Mouse (Mus musculus) 416B (cell line): ENCODE data around the gene Syde1.

Experiments
- DNase-seq: peaks from one replicate; pipeline ENCODE4 v3.0.0; 2011; ENCODE audit warnings: low read depth

Gene Syde1

DNA sequence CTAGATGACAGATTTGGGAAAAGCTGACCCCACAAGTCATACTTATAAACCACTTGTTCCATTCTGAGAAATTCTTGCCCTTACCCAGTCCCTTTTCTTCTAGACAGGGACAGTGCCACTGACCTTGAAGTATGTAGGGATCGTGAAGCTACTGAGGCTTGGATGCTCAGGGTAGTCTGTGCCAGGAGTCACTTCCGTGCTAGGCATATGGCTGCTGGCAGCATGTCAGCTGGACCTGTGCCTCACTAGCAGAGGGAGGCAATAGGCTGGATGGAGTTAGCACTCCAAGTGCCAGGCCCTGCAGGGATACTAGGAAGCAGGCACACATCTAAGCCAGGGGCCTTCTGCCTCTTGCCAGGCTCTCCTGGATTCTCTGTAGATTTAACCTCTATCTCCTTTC lies 16.1 kb downstream of the Syde1 start:
- no peak for DNase-seq

- no peak for DNase-seq
These were observed 16.6 kb downstream of the Syde1 start for GRCm38 (mm10) chr10:78575105-78575632.

DNA sequence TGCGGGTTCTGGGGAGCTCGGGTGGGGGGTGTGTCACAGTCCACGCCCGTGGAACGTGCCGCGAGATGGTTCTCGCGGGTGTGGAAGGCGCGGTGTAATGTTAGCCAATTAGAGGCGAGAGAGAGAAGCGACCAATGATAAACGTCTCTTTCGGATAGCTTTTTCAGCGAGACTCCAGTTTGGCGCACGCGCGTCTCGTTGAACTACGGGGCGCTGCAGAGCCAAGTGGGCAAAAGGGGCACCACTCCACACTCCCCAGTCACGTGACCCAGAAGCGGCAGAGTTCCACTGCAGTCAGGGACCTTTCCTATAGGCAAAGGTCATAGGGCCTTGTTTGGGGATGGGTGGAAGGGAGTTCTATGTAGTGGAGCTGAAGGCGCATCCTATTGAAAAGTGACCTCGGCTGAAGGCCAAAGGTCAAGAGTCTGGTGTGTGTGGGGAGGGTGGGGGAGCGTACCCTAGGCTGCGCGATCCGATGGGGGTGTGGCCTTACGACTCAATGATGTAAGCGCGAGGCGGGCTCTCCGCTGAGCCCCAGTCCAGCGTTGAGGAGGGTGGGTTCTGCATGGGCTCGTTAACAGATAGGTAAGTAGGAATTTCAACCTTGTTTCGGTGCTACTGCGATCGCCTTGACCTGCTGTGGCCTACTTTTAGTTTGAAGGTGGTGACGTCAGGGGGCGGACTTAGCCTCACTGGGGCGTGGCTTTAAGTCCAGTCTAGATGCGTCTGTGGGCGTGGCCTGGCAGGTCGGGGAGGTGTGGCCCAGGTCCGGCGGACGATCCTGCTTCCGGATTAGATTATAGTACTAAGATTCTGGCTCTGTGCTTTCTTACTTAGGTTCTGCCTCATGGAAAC lies 17.3 kb downstream of the Syde1 start, which contains the start of gene Ilvbl:
TSS of gene Ilvbl (plus strand) at position 97 of the 855 bp plus-strand sequence.
- DNase-seq: peak; percentile 99

DNA sequence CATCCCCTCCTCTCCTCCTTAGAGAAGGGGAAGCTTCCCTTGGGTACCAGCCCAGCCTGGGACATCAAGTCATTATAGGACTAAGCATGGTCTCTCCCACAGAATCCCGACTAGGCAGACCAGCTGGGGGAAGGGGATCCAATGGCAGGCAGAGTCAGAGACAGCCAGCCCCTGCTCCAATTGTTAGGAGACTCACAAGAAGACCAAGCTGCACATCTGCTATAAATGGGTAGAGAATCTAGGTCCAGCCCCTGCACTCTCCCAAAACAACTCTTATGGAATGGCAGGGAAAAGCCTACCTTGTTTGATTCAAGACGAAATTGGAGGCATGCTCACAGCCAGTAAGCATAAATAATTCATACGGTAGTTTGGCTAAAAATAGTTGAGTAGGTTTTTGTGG lies 18.5 kb downstream of the Syde1 start:
- no peak for DNase-seq

GRCm38 (mm10) chr10:78570897-78571296 lies 20.9 kb downstream of the Syde1 start:
- DNase-seq: no peak

- DNase-seq: no peak
These were observed 21.3 kb downstream of the Syde1 start for GRCm38 (mm10) chr10:78570416-78570815.

DNA sequence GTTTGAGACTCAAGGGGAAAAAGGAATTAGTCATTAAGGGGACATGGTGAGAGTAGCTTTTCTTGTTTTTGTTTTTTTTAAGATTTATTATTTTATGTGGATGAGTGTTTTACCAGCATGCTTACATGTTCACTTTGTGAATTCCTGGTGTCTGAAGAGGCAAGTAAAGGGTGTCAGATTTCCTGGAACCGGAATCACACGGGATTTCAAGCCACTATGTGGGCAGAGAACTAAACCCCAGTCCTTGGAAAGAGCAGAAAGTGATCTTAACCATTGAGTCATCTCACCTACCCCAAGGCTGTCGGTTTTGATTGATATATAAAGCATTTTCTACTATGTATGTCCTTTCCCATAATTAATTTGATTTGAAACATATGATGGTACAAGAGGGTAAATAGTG lies 22.1 kb downstream of the Syde1 start:
- no peak for DNase-seq

- DNase-seq: no peak
These were observed 22.6 kb downstream of the Syde1 start for GRCm38 (mm10) chr10:78569191-78569590.

- no peak for DNase-seq
These were observed 26.7 kb downstream of the Syde1 start for GRCm38 (mm10) chr10:78565070-78565469.

DNA sequence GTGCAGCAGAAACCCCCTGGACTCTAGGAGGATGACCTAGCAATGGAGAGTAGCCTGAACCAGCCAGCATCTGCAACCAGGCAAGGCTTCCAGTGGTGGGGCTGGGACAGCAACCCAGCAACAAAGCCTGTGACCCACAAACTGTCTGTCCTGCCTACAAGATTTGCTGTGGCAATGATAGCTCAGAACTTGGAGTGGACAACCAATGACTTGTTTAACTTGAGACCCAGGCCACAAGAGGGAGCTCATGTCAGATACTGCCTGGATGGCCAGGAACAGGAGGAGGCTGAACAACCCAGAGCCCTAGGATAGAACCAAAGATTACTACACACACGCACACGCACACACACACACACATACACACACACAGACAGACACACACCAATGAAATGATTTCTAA lies 50.8 kb downstream of the Syde1 start:
- DNase-seq: peak; percentile 51
